In the genomic region with DNA sequence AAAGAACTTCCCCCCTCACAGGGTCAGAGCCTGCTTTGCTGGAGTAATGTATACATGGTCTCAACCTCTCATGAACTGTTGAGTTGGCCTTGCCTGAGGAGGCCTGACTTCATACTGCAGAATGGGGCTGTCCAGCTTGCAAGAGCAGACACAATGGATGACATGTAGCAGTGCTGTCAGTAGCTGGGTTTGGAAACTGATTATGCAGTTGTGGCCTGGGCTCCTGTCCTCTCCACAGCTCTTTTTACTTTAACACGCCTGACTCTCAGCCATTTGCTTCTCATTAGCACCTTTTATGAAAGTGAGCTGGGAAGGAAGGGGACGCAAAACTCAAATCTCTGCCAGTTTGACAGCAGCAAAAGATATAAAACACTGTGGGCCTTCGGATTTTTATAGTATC, we compare ENCODE assay signal across 21 mouse cellular contexts.
DNase-seq lines count a peak whose midpoint lies in the region; ATAC-seq and TF ChIP-seq lines count a peak whose summit lies in the region.
"Had no signal": no experiment of that assay in that cellular context is flagged by ENCODE, and none has a peak within 500 bp of the region (broad histone marks: within the 10 kb centered on the region; RNA-seq: fewer than 3 reads in every experiment).

No protein-coding gene starts in this region.

- no peaks in the 10 kb centered on the region for H3K27me3 ChIP-seq in forebrain, embryonic 15.5 days
- no peaks in the 10 kb centered on the region for H3K27me3 ChIP-seq in forebrain, embryonic 10.5 days (ENCODE audit: poor library complexity, severe bottlenecking)
- H3K27me3 ChIP-seq: embryonic facial prominence, embryonic 12.5 days; embryonic facial prominence, embryonic 15.5 days; hindbrain, embryonic 12.5 days; hindbrain, embryonic 15.5 days had no signal

- peak; percentile 57 for ATAC-seq in forebrain, embryonic 15.5 days (replicated peaks)
- ATAC-seq: CD4-positive, CD25-positive, alpha-beta regulatory T cell, adult 4 months; intestine, postnatal 0 days had no signal

- H3K36me3 ChIP-seq in forebrain, embryonic 15.5 days, result no peaks in the 10 kb centered on the region
- H3K36me3 ChIP-seq in forebrain, embryonic 10.5 days (replicated peaks), result no peaks in the 10 kb centered on the region
- H3K36me3 ChIP-seq: embryonic facial prominence, embryonic 12.5 days; embryonic facial prominence, embryonic 15.5 days; hindbrain, embryonic 12.5 days; hindbrain, embryonic 15.5 days had no signal

- H3K4me1 ChIP-seq in forebrain, embryonic 15.5 days, result peaks cover 15% of the 10 kb centered on the region; the same call in 1 of the 2 replicates
- H3K4me1 ChIP-seq in forebrain, embryonic 10.5 days, result peaks cover 17% of the 10 kb centered on the region
- H3K4me1 ChIP-seq: embryonic facial prominence, embryonic 12.5 days; embryonic facial prominence, embryonic 15.5 days had no signal

- H3K9me3 ChIP-seq in forebrain, embryonic 15.5 days, result no peaks in the 10 kb centered on the region
- no peaks in the 10 kb centered on the region for H3K9me3 ChIP-seq in forebrain, embryonic 10.5 days
- H3K9me3 ChIP-seq: embryonic facial prominence, embryonic 12.5 days; embryonic facial prominence, embryonic 15.5 days; hindbrain, embryonic 12.5 days; hindbrain, embryonic 15.5 days had no signal

- TF ChIP-seq POLR2A in brain, embryonic 14.5 days (IDR thresholded peaks at IDR 0.05; ENCODE audit: borderline replicate concordance, extremely low read depth, insufficient read depth, insufficient read length, poor library complexity, severe bottlenecking), result no peak

- H3K4me2 ChIP-seq in forebrain, embryonic 15.5 days (replicated peaks), result no peak overlapping the region
- H3K4me2 ChIP-seq: embryonic facial prominence, embryonic 12.5 days; embryonic facial prominence, embryonic 15.5 days; heart, embryonic 11.5 days; hindbrain, embryonic 12.5 days; hindbrain, embryonic 15.5 days had no signal

- no peak overlapping the region for H3K4me3 ChIP-seq in forebrain, embryonic 15.5 days
- H3K4me3 ChIP-seq in forebrain, embryonic 10.5 days, result no peak overlapping the region
- H3K4me3 ChIP-seq: embryonic facial prominence, embryonic 12.5 days; embryonic facial prominence, embryonic 15.5 days; hindbrain, embryonic 12.5 days; hindbrain, embryonic 15.5 days had no signal

- H3K9ac ChIP-seq in forebrain, embryonic 15.5 days (replicated peaks), result no peak overlapping the region
- H3K9ac ChIP-seq: embryonic facial prominence, embryonic 12.5 days; embryonic facial prominence, embryonic 15.5 days; hindbrain, embryonic 12.5 days; hindbrain, embryonic 15.5 days had no signal

- H3K27ac ChIP-seq in forebrain, embryonic 15.5 days (replicated peaks), result peak overlapping the region; percentile 49; the same call in 1 of the 2 replicates
- no peak overlapping the region for H3K27ac ChIP-seq in forebrain, embryonic 10.5 days
- H3K27ac ChIP-seq: embryonic facial prominence, embryonic 12.5 days; embryonic facial prominence, embryonic 15.5 days; hindbrain, embryonic 12.5 days; hindbrain, embryonic 15.5 days had no signal

- no peak for DNase-seq in forebrain, embryonic 10.5 days (ENCODE audit: extremely low spot score, low spot score)
- DNase-seq in brain, adult 2 months (ENCODE audit: low read depth, low spot score), result peak; percentile 31
- DNase-seq in brain, embryonic 14.5 days (ENCODE audit: low read depth), result peak; percentile 54
- peak; percentile 19 for DNase-seq in telencephalon, adult 2 months (ENCODE audit: low read depth, low spot score)
- no peak for DNase-seq in gastrocnemius, postnatal 14 days
- DNase-seq: adrenal gland, adult 2 months; adrenal gland, postnatal 14 days; cerebellum, adult 2 months; cerebellum, adult 9-11 months; cerebellum, postnatal 25 days; gastrocnemius, postnatal 10 days; heart, adult 11 months; kidney, adult 2 months had no signal

- WGBS in forebrain, embryonic 15.5 days, result 35% methylated on average over 3 of the region's 3 CpGs
- 76% methylated on average over 3 of the region's 3 CpGs for WGBS in forebrain, embryonic 10.5 days

- intact Hi-C loops in gastrocnemius, postnatal 14 days (cut with DNase I; ENCODE audit: low total_unique reads), result no loop called here

- TF ChIP-seq CTCF in brain, embryonic 14.5 days (IDR thresholded peaks at IDR 0.05; ENCODE audit: borderline replicate concordance, extremely low read depth, insufficient read depth, insufficient read length), result no peak

Comparison
In these comparisons a context has a peak if more than half of its experiments do, and no peak if none do; other contexts are left out.
1. DNase-seq: peak in brain, adult 2 months (single experiment), brain, embryonic 14.5 days (single experiment) and telencephalon, adult 2 months (single experiment); none in forebrain, embryonic 10.5 days (single experiment) and gastrocnemius, postnatal 14 days (single experiment).